8 mouse cellular contexts compared by ENCODE assay signal in genomic region chr4:98382716-98383424, GRCm38 (mm10). TPM values are rescaled to one million over a fixed set of nuclear protein-coding genes. Genes with fewer than 3 reads are reported as not detected.
A peak's percentile ranks its signal among the peaks of the same experiment; 100 is the strongest.
DNase-seq lines count a peak whose midpoint lies in the region; ATAC-seq and TF ChIP-seq lines count a peak whose summit lies in the region.

Tm2d1 (minus strand) TSS chr4:98383306.

- no peak for TF ChIP-seq CTCF in bone marrow, adult 2 months (IDR thresholded peaks at IDR 0.05; ENCODE audit: control insufficient read depth, insufficient read depth, low read length)
- peak; percentile 26; the same call in 1 of the 2 replicates for TF ChIP-seq CTCF in heart, adult 2 months (IDR thresholded peaks at IDR 0.05)

- no peaks in the 10 kb centered on the region for H3K9me3 ChIP-seq in embryonic facial prominence, embryonic 14.5 days (ENCODE audit: control insufficient read depth, low read length)
- no peaks in the 10 kb centered on the region for H3K9me3 ChIP-seq in limb, embryonic 13.5 days
- H3K9me3 ChIP-seq in midbrain, embryonic 15.5 days, result no peaks in the 10 kb centered on the region

- intact Hi-C loops in heart, adult 2 months (cut with DNase I), result loop anchor here (5.0 kb wide), 1 partner anchor 631 kb away; no protein-coding TSS in a partner anchor

- WGBS in bone marrow, adult 2 months, result 1% methylated on average over 46 of the region's 46 CpGs
- under 1% methylated on average over 27 of the region's 46 CpGs for WGBS in embryonic facial prominence, embryonic 14.5 days
- under 1% methylated on average over 46 of the region's 46 CpGs for WGBS in heart, adult 2 months
- under 1% methylated on average over 46 of the region's 46 CpGs for WGBS in limb, embryonic 13.5 days
- WGBS in midbrain, embryonic 15.5 days, result under 1% methylated on average over 46 of the region's 46 CpGs

- peak within 1 kb of the TSS; percentile 96 for H3K9ac ChIP-seq in embryonic facial prominence, embryonic 14.5 days (ENCODE audit: low read depth, low read length)
- H3K9ac ChIP-seq in heart, adult 2 months (ENCODE audit: low read depth, low read length), result peak within 1 kb of the TSS; percentile 97
- H3K9ac ChIP-seq in limb, embryonic 13.5 days, result peak within 1 kb of the TSS; percentile 97
- H3K9ac ChIP-seq in midbrain, embryonic 15.5 days, result peak within 1 kb of the TSS; percentile 99

- TF ChIP-seq EP300 in heart, adult 2 months (IDR thresholded peaks at IDR 0.05; ENCODE audit: insufficient read depth, low read depth, low read length), result no peak

- peak within 1 kb of the TSS; percentile 56 for H3K4me2 ChIP-seq in embryonic facial prominence, embryonic 14.5 days (ENCODE audit: low read depth, low read length)
- peak within 1 kb of the TSS; percentile 66 for H3K4me2 ChIP-seq in limb, embryonic 13.5 days (replicated peaks)
- peak within 1 kb of the TSS; percentile 54 for H3K4me2 ChIP-seq in midbrain, embryonic 15.5 days

- H3K36me3 ChIP-seq in embryonic facial prominence, embryonic 14.5 days (ENCODE audit: control insufficient read depth, insufficient read depth, low read length), result peaks cover 4% of the 10 kb centered on the region; the same call in 1 of the 2 replicates
- H3K36me3 ChIP-seq in heart, adult 2 months (ENCODE audit: control insufficient read depth, insufficient read depth, low read length), result no peaks in the 10 kb centered on the region; the same call in 1 of the 2 replicates
- peaks cover 14% of the 10 kb centered on the region for H3K36me3 ChIP-seq in limb, embryonic 13.5 days
- no peaks in the 10 kb centered on the region for H3K36me3 ChIP-seq in midbrain, embryonic 15.5 days (replicated peaks)

- peak; percentile 87 for DNase-seq in A20 (ENCODE audit: low read depth, low spot score)
- peak; percentile 94 for DNase-seq in embryonic facial prominence, embryonic 14.5 days (ENCODE audit: low spot score)
- DNase-seq in heart, adult 2 months, result peak; percentile 90
- peak; percentile 76 to 84 for DNase-seq in kidney, adult 8-10 months
- DNase-seq in spleen, adult 18-20 months, result peak; percentile 61 to 79

- H3K4me3 ChIP-seq in bone marrow, adult 2 months (replicated peaks; ENCODE audit: control insufficient read depth, low read depth, low read length), result peak within 1 kb of the TSS; percentile 97
- peak within 1 kb of the TSS; percentile 84 for H3K4me3 ChIP-seq in embryonic facial prominence, embryonic 14.5 days (ENCODE audit: low read depth, low read length)
- H3K4me3 ChIP-seq in heart, adult 2 months, result peak within 1 kb of the TSS; percentile 99
- H3K4me3 ChIP-seq in limb, embryonic 13.5 days, result peak within 1 kb of the TSS; percentile 88
- H3K4me3 ChIP-seq in midbrain, embryonic 15.5 days, result peak within 1 kb of the TSS; percentile 96

- peak; percentile 97 for ATAC-seq in embryonic facial prominence, embryonic 14.5 days (ENCODE audit: low read depth)
- ATAC-seq in limb, embryonic 13.5 days (ENCODE audit: low FRiP score, low read depth), result peak; percentile 95
- ATAC-seq in midbrain, embryonic 15.5 days (replicated peaks), result peak; percentile 98

- H3K27me3 ChIP-seq in embryonic facial prominence, embryonic 14.5 days (replicated peaks; ENCODE audit: control insufficient read depth, insufficient read depth, low read length), result no peaks in the 10 kb centered on the region
- H3K27me3 ChIP-seq in heart, adult 2 months (ENCODE audit: control insufficient read depth, insufficient read depth, low read length), result peaks cover 2% of the 10 kb centered on the region; the same call in 1 of the 2 replicates
- no peaks in the 10 kb centered on the region for H3K27me3 ChIP-seq in limb, embryonic 13.5 days
- H3K27me3 ChIP-seq in midbrain, embryonic 15.5 days (replicated peaks), result no peaks in the 10 kb centered on the region

- no peaks in the 10 kb centered on the region for H3K4me1 ChIP-seq in bone marrow, adult 2 months (ENCODE audit: control insufficient read depth, insufficient read depth, low read length)
- H3K4me1 ChIP-seq in embryonic facial prominence, embryonic 14.5 days (ENCODE audit: control insufficient read depth, insufficient read depth, low read length), result peaks cover 12% of the 10 kb centered on the region
- H3K4me1 ChIP-seq in heart, adult 2 months (ENCODE audit: control insufficient read depth, insufficient read depth, low read length), result no peaks in the 10 kb centered on the region; the same call in none of the 2 replicates
- peaks cover 14% of the 10 kb centered on the region; the same call in 1 of the 2 replicates for H3K4me1 ChIP-seq in limb, embryonic 13.5 days
- peaks cover 14% of the 10 kb centered on the region for H3K4me1 ChIP-seq in midbrain, embryonic 15.5 days

- H3K27ac ChIP-seq in bone marrow, adult 2 months (ENCODE audit: control insufficient read depth, insufficient read depth, low read depth, low read length, poor library complexity), result peak within 1 kb of the TSS; percentile 40
- no peak within 1 kb of the TSS; the same call in 1 of the 2 replicates for H3K27ac ChIP-seq in embryonic facial prominence, embryonic 14.5 days (replicated peaks; ENCODE audit: low read depth, low read length)
- peak within 1 kb of the TSS; percentile 92 for H3K27ac ChIP-seq in heart, adult 2 months
- peak within 1 kb of the TSS; percentile 67 for H3K27ac ChIP-seq in limb, embryonic 13.5 days
- peak within 1 kb of the TSS; percentile 79 for H3K27ac ChIP-seq in midbrain, embryonic 15.5 days

- peaks cover 3% of the 10 kb centered on the region; the same call in 1 of the 2 replicates for H3K79me2 ChIP-seq in heart, adult 2 months (replicated peaks; ENCODE audit: control insufficient read depth, insufficient read depth, low read length)

- peak; percentile 88; the same call in 1 of the 2 replicates for TF ChIP-seq POLR2A in bone marrow, adult 2 months (IDR thresholded peaks at IDR 0.05; ENCODE audit: borderline replicate concordance, control insufficient read depth, low read depth, low read length)
- peak; percentile 77 for TF ChIP-seq POLR2A in heart, adult 2 months (IDR thresholded peaks at IDR 0.05; ENCODE audit: insufficient read depth, low read depth, low read length)

RNA-seq across cellular contexts. Expression of gene Tm2d1, which starts in this region (rescaled TPM):
- 7.4 and 14.8 TPM in 2 replicates for polyA plus RNA-seq in bone marrow, adult 2 months (2011; ENCODE audit: insufficient read depth, insufficient read length, low replicate concordance, missing spikeins)
- 89.7 and 96.3 TPM in 2 replicates for polyA plus RNA-seq in embryonic facial prominence, embryonic 14.5 days (2014; fragmentation: Nextera tagmentation; extraction: Ambion mirVana)
- 10 to 100 TPM; 44.0 to 49.2 TPM for total RNA-seq in heart, adult 2 months (2021)
- 20.0 and 39.1 TPM in 2 replicates for polyA plus RNA-seq in heart, adult 2 months (2012; rRNA removed)
- polyA plus RNA-seq in limb, embryonic 13.5 days (2015; fragmentation: Nextera tagmentation; extraction: Ambion mirVana), result 97.7 and 106 TPM in 2 replicates
- polyA plus RNA-seq in midbrain, embryonic 15.5 days (2015; fragmentation: Nextera tagmentation; extraction: Ambion mirVana), result 114 and 118 TPM in 2 replicates
